Mouse (Mus musculus) brain, embryonic 14.5 days (tissue): ENCODE measurements around the gene AY074887.

Experiments
- CTCF ChIP-seq: fragments of 200-500 bp; IDR thresholded peaks from 2 replicates; pipeline ENCODE4 v1.5.1; 2012; ENCODE audit warnings: inconsistent platforms, mild to moderate bottlenecking, moderate library complexity, borderline replicate concordance; ENCODE audit not compliant: insufficient read depth, insufficient read length; ENCODE audit errors: extremely low read depth
- POLR2A ChIP-seq: fragments of 200-500 bp; IDR thresholded peaks from 2 replicates; pipeline ENCODE4 v1.6.1; 2012; ENCODE audit warnings: mild to moderate bottlenecking, inconsistent platforms, borderline replicate concordance; ENCODE audit not compliant: poor library complexity, insufficient read depth, insufficient read length, severe bottlenecking; ENCODE audit errors: extremely low read depth

- no peak for TF ChIP-seq CTCF
- no peak for TF ChIP-seq POLR2A
These were observed 19.0 kb downstream of the AY074887 start for GRCm38 (mm10) chr9:54931765-54932164.
